Mouse (Mus musculus): ENCODE measurements around the gene Pold2. TPM values are rescaled to one million over a fixed set of nuclear protein-coding genes. Genes with fewer than 3 reads are reported as not detected.

Pold2 gene
- polyA plus RNA-seq, 1 experiment, result 50.2 TPM

GRCm38 (mm10) chr11:5915429-5916177, 37.5 kb upstream of the Pold2 start:
- no peaks in the 10 kb centered on the region for H3K36me3 ChIP-seq (ENCODE audit: control insufficient read depth, insufficient read depth, low read length)
- H3K27ac ChIP-seq (ENCODE audit: insufficient read depth, low read depth, low read length), result no peak overlapping the region
- H3K4me1 ChIP-seq (ENCODE audit: control insufficient read depth, insufficient read depth, low read length), result no peaks in the 10 kb centered on the region
- TF ChIP-seq CTCF (conservative IDR thresholded peaks at IDR 0.05; ENCODE audit: insufficient read depth, insufficient read length, low read depth, low read length) (no peak), POLR2A (IDR thresholded peaks at IDR 0.05; ENCODE audit: low read depth, low read length) (no peak)
- H3K27me3 ChIP-seq (replicated peaks; ENCODE audit: control insufficient read depth, insufficient read depth, low read length), result no peaks in the 10 kb centered on the region
- 51% methylated on average over 5 of the region's 5 CpGs for WGBS
- DNase-seq, result no peak
- H3K4me3 ChIP-seq (ENCODE audit: insufficient read depth, low read depth, low read length), result no peak overlapping the region

- no peak for TF ChIP-seq POLR2A (IDR thresholded peaks at IDR 0.05; ENCODE audit: low read depth, low read length)
- no peak for TF ChIP-seq CTCF (conservative IDR thresholded peaks at IDR 0.05; ENCODE audit: insufficient read depth, insufficient read length, low read depth, low read length)
- Histone ChIP-seq H3K27me3 (replicated peaks; ENCODE audit: control insufficient read depth, insufficient read depth, low read length) (no peaks in the 10 kb centered on the region), H3K27ac (ENCODE audit: insufficient read depth, low read depth, low read length) (no peak overlapping the region), H3K4me3 (ENCODE audit: insufficient read depth, low read depth, low read length) (no peak overlapping the region), H3K4me1 (ENCODE audit: control insufficient read depth, insufficient read depth, low read length) (no peaks in the 10 kb centered on the region), H3K36me3 (ENCODE audit: control insufficient read depth, insufficient read depth, low read length) (no peaks in the 10 kb centered on the region)
- WGBS, result 60% methylated on average over 5 of the region's 5 CpGs
- no peak for DNase-seq
These were observed 36.8 kb upstream of the Pold2 start for GRCm38 (mm10) chr11:5914940-5915339.

GRCm38 (mm10) chr11:5913936-5914335, 35.8 kb upstream of the Pold2 start:
- TF ChIP-seq CTCF (conservative IDR thresholded peaks at IDR 0.05; ENCODE audit: insufficient read depth, insufficient read length, low read depth, low read length), result no peak
- TF ChIP-seq POLR2A (IDR thresholded peaks at IDR 0.05; ENCODE audit: low read depth, low read length), result no peak
- no peak for DNase-seq
- no peak overlapping the region for H3K27ac ChIP-seq (ENCODE audit: insufficient read depth, low read depth, low read length)
- no peaks in the 10 kb centered on the region for H3K4me1 ChIP-seq (ENCODE audit: control insufficient read depth, insufficient read depth, low read length)
- WGBS, result 87% methylated on average over 4 of the region's 4 CpGs
- no peaks in the 10 kb centered on the region for H3K27me3 ChIP-seq (replicated peaks; ENCODE audit: control insufficient read depth, insufficient read depth, low read length)
- H3K4me3 ChIP-seq (ENCODE audit: insufficient read depth, low read depth, low read length), result no peak overlapping the region
- H3K36me3 ChIP-seq (ENCODE audit: control insufficient read depth, insufficient read depth, low read length), result no peaks in the 10 kb centered on the region

GRCm38 (mm10) chr11:5913256-5913655, 35.2 kb upstream of the Pold2 start:
- no peak overlapping the region for H3K27ac ChIP-seq (ENCODE audit: insufficient read depth, low read depth, low read length)
- DNase-seq, result no peak
- H3K4me3 ChIP-seq (ENCODE audit: insufficient read depth, low read depth, low read length), result no peak overlapping the region
- no peaks in the 10 kb centered on the region for H3K4me1 ChIP-seq (ENCODE audit: control insufficient read depth, insufficient read depth, low read length)
- WGBS, result 56% methylated on average over 8 of the region's 8 CpGs
- H3K27me3 ChIP-seq (replicated peaks; ENCODE audit: control insufficient read depth, insufficient read depth, low read length), result no peaks in the 10 kb centered on the region
- no peaks in the 10 kb centered on the region for H3K36me3 ChIP-seq (ENCODE audit: control insufficient read depth, insufficient read depth, low read length)
- TF ChIP-seq CTCF (conservative IDR thresholded peaks at IDR 0.05; ENCODE audit: insufficient read depth, insufficient read length, low read depth, low read length) (no peak), POLR2A (IDR thresholded peaks at IDR 0.05; ENCODE audit: low read depth, low read length) (no peak)

GRCm38 (mm10) chr11:5912635-5913034, 34.5 kb upstream of the Pold2 start:
- Histone ChIP-seq H3K36me3 (ENCODE audit: control insufficient read depth, insufficient read depth, low read length) (no peaks in the 10 kb centered on the region), H3K27me3 (replicated peaks; ENCODE audit: control insufficient read depth, insufficient read depth, low read length) (no peaks in the 10 kb centered on the region), H3K27ac (ENCODE audit: insufficient read depth, low read depth, low read length) (no peak overlapping the region), H3K4me1 (ENCODE audit: control insufficient read depth, insufficient read depth, low read length) (no peaks in the 10 kb centered on the region), H3K4me3 (ENCODE audit: insufficient read depth, low read depth, low read length) (no peak overlapping the region)
- peak; percentile 59 for DNase-seq
- 36% methylated on average over 5 of the region's 5 CpGs for WGBS
- TF ChIP-seq CTCF (conservative IDR thresholded peaks at IDR 0.05; ENCODE audit: insufficient read depth, insufficient read length, low read depth, low read length) (peak; percentile 72), POLR2A (IDR thresholded peaks at IDR 0.05; ENCODE audit: low read depth, low read length) (no peak)

GRCm38 (mm10) chr11:5908642-5909041, 30.6 kb upstream of the Pold2 start:
- WGBS, result 75% methylated on average over 4 of the region's 4 CpGs
- no peak for DNase-seq
- no peak overlapping the region for H3K27ac ChIP-seq (ENCODE audit: insufficient read depth, low read depth, low read length)

GRCm38 (mm10) chr11:5907096-5907495, 29.0 kb upstream of the Pold2 start:
- no peak for TF ChIP-seq CTCF (conservative IDR thresholded peaks at IDR 0.05; ENCODE audit: insufficient read depth, insufficient read length, low read depth, low read length)
- TF ChIP-seq POLR2A (IDR thresholded peaks at IDR 0.05; ENCODE audit: low read depth, low read length), result no peak
- Histone ChIP-seq H3K4me3 (ENCODE audit: insufficient read depth, low read depth, low read length) (no peak overlapping the region), H3K27ac (ENCODE audit: insufficient read depth, low read depth, low read length) (no peak overlapping the region), H3K4me1 (ENCODE audit: control insufficient read depth, insufficient read depth, low read length) (no peaks in the 10 kb centered on the region), H3K27me3 (replicated peaks; ENCODE audit: control insufficient read depth, insufficient read depth, low read length) (no peaks in the 10 kb centered on the region), H3K36me3 (ENCODE audit: control insufficient read depth, insufficient read depth, low read length) (no peaks in the 10 kb centered on the region)
- DNase-seq, result no peak
- WGBS, result 62% methylated on average over 5 of the region's 5 CpGs

More at GRCm38 (mm10) chr11:5908642-5909041, 30.6 kb upstream of the Pold2 start:
- no peak overlapping the region for H3K4me3 ChIP-seq (ENCODE audit: insufficient read depth, low read depth, low read length)
- no peaks in the 10 kb centered on the region for H3K36me3 ChIP-seq (ENCODE audit: control insufficient read depth, insufficient read depth, low read length)
- TF ChIP-seq POLR2A (IDR thresholded peaks at IDR 0.05; ENCODE audit: low read depth, low read length), result no peak
- no peak for TF ChIP-seq CTCF (conservative IDR thresholded peaks at IDR 0.05; ENCODE audit: insufficient read depth, insufficient read length, low read depth, low read length)
- no peaks in the 10 kb centered on the region for H3K27me3 ChIP-seq (replicated peaks; ENCODE audit: control insufficient read depth, insufficient read depth, low read length)
- no peaks in the 10 kb centered on the region for H3K4me1 ChIP-seq (ENCODE audit: control insufficient read depth, insufficient read depth, low read length)

Data from kidney, adult 2 months (tissue).